Mouse (Mus musculus) small intestine, adult 2 months (tissue): Measurements from ENCODE around the gene Pds5a. TPM values are rescaled to one million over a fixed set of nuclear protein-coding genes. Genes with fewer than 3 reads are reported as not detected.

Experiments used
- H3K27ac ChIP-seq: fragments of 200-500 bp; 2 replicates; pipeline ENCODE4 v1.5.1; 2012; ENCODE audit warnings: low read depth, low read length, control low read depth, inconsistent platforms; ENCODE audit not compliant: insufficient read depth
- H3K27me3 ChIP-seq: fragments of 200-500 bp; 2 replicates; pipeline ENCODE4 v1.6.1; 2012; ENCODE audit warnings: mild to moderate bottlenecking, moderate library complexity, low read length, inconsistent platforms; ENCODE audit not compliant: control insufficient read depth, insufficient read depth
- H3K36me3 ChIP-seq: fragments of 200-500 bp; 2 replicates; pipeline ENCODE4 v1.6.1; 2012; ENCODE audit warnings: mild to moderate bottlenecking, low read length, control low read depth, inconsistent platforms; ENCODE audit not compliant: control insufficient read depth, insufficient read depth
- H3K4me1 ChIP-seq: fragments of 200-500 bp; 2 replicates; pipeline ENCODE4 v1.6.1; 2012; ENCODE audit warnings: low read length, inconsistent platforms, mixed read lengths; ENCODE audit not compliant: control insufficient read depth, insufficient read depth, insufficient read length
- H3K4me3 ChIP-seq: fragments of 200-500 bp; 2 replicates; pipeline ENCODE4 v1.5.1; 2012; ENCODE audit warnings: low read depth, mild to moderate bottlenecking, control low read depth, inconsistent platforms, low read length, moderate library complexity
- CTCF ChIP-seq: fragments of 200-500 bp; IDR thresholded peaks from 2 replicates; pipeline ENCODE4 v1.5.1; 2012; ENCODE audit warnings: low read depth, mild to moderate bottlenecking, control low read depth, inconsistent platforms, low read length, moderate library complexity, mixed read lengths; ENCODE audit not compliant: insufficient replicate concordance, insufficient read length; ENCODE audit errors: extremely low read depth
- POLR2A ChIP-seq: fragments of 200-500 bp; IDR thresholded peaks from 2 replicates; pipeline ENCODE4 v1.6.1; 2012; ENCODE audit warnings: low read depth, mild to moderate bottlenecking, control low read depth, inconsistent platforms, low read length, moderate library complexity
- WGBS: fragments of 180-500 bp; shearing (Covaris S2); methylation state at CpG from one replicate; pipeline ENCODE4 v1.1.7; 2018; 5-methylcytosine and 5-hydroxymethylcytosine counted together
- polyA plus RNA-seq: library from polyadenylated mRNA; depleted of rRNA; stranded (reverse); fragments of >200 nt; gene quantifications from 2 replicates; pipeline ENCODE4 v1.2.3, GENCODE M21; 2012

Pds5a gene
- polyA plus RNA-seq, 1 experiment = 5.4 TPM

- Histone ChIP-seq H3K27ac (no peak overlapping the region), H3K4me3 (no peak overlapping the region), H3K27me3 (no peaks in the 10 kb centered on the region), H3K4me1 (no peaks in the 10 kb centered on the region), H3K36me3 (peaks cover 22% of the 10 kb centered on the region)
- 75% methylated on average over 7 of the region's 7 CpGs for WGBS
- no peak for TF ChIP-seq CTCF
These were observed 98.4 kb downstream of the Pds5a start for GRCm38 (mm10) chr5:65599681-65600080.

GRCm38 (mm10) chr5:65592421-65592820 is 105.7 kb downstream of the Pds5a start:
- H3K27me3 ChIP-seq = no peaks in the 10 kb centered on the region
- TF ChIP-seq CTCF = no peak
- no peak overlapping the region for H3K4me3 ChIP-seq
- peaks cover 37% of the 10 kb centered on the region for H3K36me3 ChIP-seq
- WGBS = 80% methylated on average over 2 of the region's 2 CpGs
- H3K4me1 ChIP-seq = no peaks in the 10 kb centered on the region
- no peak overlapping the region for H3K27ac ChIP-seq

- Histone ChIP-seq H3K4me3 (no peak overlapping the region), H3K27ac (no peak overlapping the region), H3K4me1 (no peaks in the 10 kb centered on the region), H3K27me3 (no peaks in the 10 kb centered on the region), H3K36me3 (peaks cover 34% of the 10 kb centered on the region)
- TF ChIP-seq CTCF = no peak
- no peak for TF ChIP-seq POLR2A
- 86% methylated on average over 1 of the region's 1 CpGs for WGBS
These were observed 107.9 kb downstream of the Pds5a start for GRCm38 (mm10) chr5:65590199-65590598.

GRCm38 (mm10) chr5:65586291-65586690 is 111.8 kb downstream of the Pds5a start:
- H3K27ac ChIP-seq = no peak overlapping the region
- no peaks in the 10 kb centered on the region for H3K4me1 ChIP-seq
- WGBS = 38% methylated on average over 5 of the region's 5 CpGs
- TF ChIP-seq POLR2A = no peak
- TF ChIP-seq CTCF = no peak
- peaks cover 25% of the 10 kb centered on the region for H3K36me3 ChIP-seq
- no peaks in the 10 kb centered on the region for H3K27me3 ChIP-seq
- no peak overlapping the region for H3K4me3 ChIP-seq

GRCm38 (mm10) chr5:65578545-65578944 is 119.5 kb downstream of the Pds5a start:
- peaks cover 25% of the 10 kb centered on the region for H3K36me3 ChIP-seq
- WGBS = 85% methylated on average over 3 of the region's 3 CpGs
- no peak overlapping the region for H3K27ac ChIP-seq
- H3K4me1 ChIP-seq = no peaks in the 10 kb centered on the region
- H3K4me3 ChIP-seq = no peak overlapping the region
- no peaks in the 10 kb centered on the region for H3K27me3 ChIP-seq
- no peak for TF ChIP-seq CTCF
- TF ChIP-seq POLR2A = no peak

- TF ChIP-seq CTCF (no peak), POLR2A (no peak)
- no peaks in the 10 kb centered on the region for H3K27me3 ChIP-seq
- H3K4me3 ChIP-seq = no peak overlapping the region
- H3K36me3 ChIP-seq = peaks cover 26% of the 10 kb centered on the region
- no peak overlapping the region for H3K27ac ChIP-seq
- H3K4me1 ChIP-seq = no peaks in the 10 kb centered on the region
- 78% methylated on average over 2 of the region's 2 CpGs for WGBS
These were observed 122.2 kb downstream of the Pds5a start for GRCm38 (mm10) chr5:65575896-65576295.

GRCm38 (mm10) chr5:65574876-65575275 is 123.2 kb downstream of the Pds5a start:
- TF ChIP-seq POLR2A (no peak), CTCF (no peak)
- WGBS = 85% methylated on average over 2 of the region's 2 CpGs
- H3K27ac ChIP-seq = no peak overlapping the region

GRCm38 (mm10) chr5:65565486-65565885 is 132.6 kb downstream of the Pds5a start:
- peaks cover 13% of the 10 kb centered on the region for H3K36me3 ChIP-seq
- H3K27ac ChIP-seq = no peak overlapping the region
- 79% methylated on average over 2 of the region's 2 CpGs for WGBS
- no peaks in the 10 kb centered on the region for H3K27me3 ChIP-seq
- no peak overlapping the region for H3K4me3 ChIP-seq
- no peaks in the 10 kb centered on the region for H3K4me1 ChIP-seq
- TF ChIP-seq POLR2A (no peak), CTCF (no peak)

More at GRCm38 (mm10) chr5:65574876-65575275, 123.2 kb downstream of the Pds5a start:
- Histone ChIP-seq H3K27me3 (no peaks in the 10 kb centered on the region), H3K4me1 (no peaks in the 10 kb centered on the region), H3K36me3 (peaks cover 24% of the 10 kb centered on the region), H3K4me3 (no peak overlapping the region)
